Mouse (Mus musculus) erythroblast, embryonic 14.5 days (primary cell): ENCODE data around the gene Pgghg. TPM values are rescaled to one million over a fixed set of nuclear protein-coding genes. Genes with fewer than 3 reads are reported as not detected.

Source experiments
- H3K27me3 ChIP-seq: 2 replicates; pipeline ENCODE4 v1.6.1; 2012; ENCODE audit warnings: inconsistent platforms; ENCODE audit not compliant: control insufficient read depth
- H3K36me3 ChIP-seq: 2 replicates; pipeline ENCODE4 v1.6.1; 2012; ENCODE audit warnings: mild to moderate bottlenecking, inconsistent platforms; ENCODE audit not compliant: control insufficient read depth
- H3K4me1 ChIP-seq: 2 replicates; pipeline ENCODE4 v1.6.1; 2012; ENCODE audit warnings: inconsistent platforms; ENCODE audit not compliant: control insufficient read depth
- H3K4me3 ChIP-seq: replicated peaks from 2 replicates; pipeline ENCODE3; 2012; ENCODE audit warnings: moderate library complexity, mild to moderate bottlenecking, inconsistent platforms
- H3K9me3 ChIP-seq: 2 replicates; pipeline ENCODE4 v1.6.1; 2012; ENCODE audit warnings: low read length, inconsistent platforms, mixed read lengths; ENCODE audit not compliant: control insufficient read depth
- GATA1 ChIP-seq: IDR thresholded peaks from 2 replicates; pipeline ENCODE4 v1.6.1; 2012; ENCODE audit warnings: low read length, inconsistent platforms, mixed read lengths
- TAL1 ChIP-seq: IDR thresholded peaks from 3 replicates; pipeline ENCODE4 v1.6.1; 2012; ENCODE audit warnings: low read length, inconsistent platforms, mixed read lengths
- polyA plus RNA-seq: library from polyadenylated mRNA; stranded (reverse); fragments of >175 nt; gene quantifications from 2 replicates; pipeline ENCODE4 v1.2.3, GENCODE M21; 2012

Gene Pgghg
- polyA plus RNA-seq, 1 experiment: 0.32 TPM

DNA sequence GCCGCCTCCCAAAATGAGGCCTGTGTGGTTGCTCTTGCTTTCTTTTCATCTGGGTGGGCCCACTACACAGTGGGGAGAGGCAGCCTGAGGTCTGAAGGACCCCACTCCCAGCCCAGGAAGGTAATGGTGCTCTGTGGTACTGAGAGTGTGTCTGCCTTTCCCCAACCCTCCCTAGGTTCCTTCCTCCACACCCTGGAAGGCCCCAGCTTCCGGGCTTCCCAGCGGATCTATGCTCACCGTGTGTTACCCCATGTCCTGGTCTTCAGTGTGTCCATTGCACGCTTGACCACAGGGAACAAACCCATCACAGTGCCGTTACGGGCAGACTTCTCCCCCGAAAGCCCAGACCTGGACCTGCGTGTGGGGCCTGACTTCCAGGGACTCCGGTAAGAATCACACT, 1.6 kb downstream of the Pgghg start:
- Histone ChIP-seq H3K9me3 (no peaks in the 10 kb centered on the region), H3K4me1 (peaks cover 14% of the 10 kb centered on the region), H3K27me3 (no peaks in the 10 kb centered on the region), H3K36me3 (peaks cover 19% of the 10 kb centered on the region; the same call in 1 of the 2 replicates), H3K4me3 (no peak overlapping the region)
- TF ChIP-seq GATA1 (no peak), TAL1 (no peak)

DNA sequence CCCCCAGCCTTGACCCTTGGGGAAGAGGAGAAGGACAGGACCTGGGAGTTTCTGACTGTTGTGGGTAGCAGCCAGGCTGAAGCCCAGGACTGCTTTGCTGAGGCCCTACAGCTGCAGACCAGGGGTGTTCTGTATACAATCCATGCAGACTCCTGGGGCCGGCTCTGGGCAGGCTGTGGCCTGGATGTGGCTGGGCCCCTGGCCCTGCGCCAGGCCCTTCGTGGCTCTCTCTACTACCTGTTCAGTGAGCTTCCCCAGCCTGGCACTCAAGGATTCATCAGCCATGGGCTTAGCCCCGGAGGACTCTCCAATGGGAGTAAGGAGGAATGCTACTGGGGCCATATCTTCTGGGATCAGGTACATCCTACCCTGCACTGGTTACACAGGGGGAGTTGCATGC, 2.2 kb downstream of the Pgghg start:
- no peaks in the 10 kb centered on the region for H3K27me3 ChIP-seq
- TF ChIP-seq GATA1 (no peak), TAL1 (no peak)
- no peaks in the 10 kb centered on the region for H3K9me3 ChIP-seq
- H3K36me3 ChIP-seq: peaks cover 25% of the 10 kb centered on the region; the same call in 1 of the 2 replicates
- H3K4me1 ChIP-seq: peaks cover 14% of the 10 kb centered on the region
- H3K4me3 ChIP-seq: no peak overlapping the region

- peaks cover 32% of the 10 kb centered on the region; the same call in 1 of the 2 replicates for H3K36me3 ChIP-seq
- TF ChIP-seq GATA1: no peak
- no peak for TF ChIP-seq TAL1
Measured at GRCm38 (mm10) chr7:140944236-140944635, 3.0 kb downstream of the Pgghg start.

GRCm38 (mm10) chr7:140945247-140945646, 4.1 kb downstream of the Pgghg start:
- peaks cover 36% of the 10 kb centered on the region; the same call in 1 of the 2 replicates for H3K36me3 ChIP-seq
- H3K4me1 ChIP-seq: peaks cover 14% of the 10 kb centered on the region
- H3K4me3 ChIP-seq: no peak overlapping the region
- H3K9me3 ChIP-seq: no peaks in the 10 kb centered on the region
- TF ChIP-seq TAL1: no peak
- no peak for TF ChIP-seq GATA1
- H3K27me3 ChIP-seq: no peaks in the 10 kb centered on the region

More at GRCm38 (mm10) chr7:140944236-140944635, 3.0 kb downstream of the Pgghg start:
- H3K9me3 ChIP-seq: no peaks in the 10 kb centered on the region
- H3K4me3 ChIP-seq: no peak overlapping the region
- peaks cover 14% of the 10 kb centered on the region for H3K4me1 ChIP-seq
- H3K27me3 ChIP-seq: no peaks in the 10 kb centered on the region

GRCm38 (mm10) chr7:140946311-140946710, 5.1 kb downstream of the Pgghg start:
- Histone ChIP-seq H3K4me3 (no peak overlapping the region), H3K4me1 (peaks cover 12% of the 10 kb centered on the region), H3K9me3 (no peaks in the 10 kb centered on the region), H3K36me3 (peaks cover 36% of the 10 kb centered on the region; the same call in 1 of the 2 replicates), H3K27me3 (no peaks in the 10 kb centered on the region)
- TF ChIP-seq TAL1 (no peak), GATA1 (no peak)

DNA sequence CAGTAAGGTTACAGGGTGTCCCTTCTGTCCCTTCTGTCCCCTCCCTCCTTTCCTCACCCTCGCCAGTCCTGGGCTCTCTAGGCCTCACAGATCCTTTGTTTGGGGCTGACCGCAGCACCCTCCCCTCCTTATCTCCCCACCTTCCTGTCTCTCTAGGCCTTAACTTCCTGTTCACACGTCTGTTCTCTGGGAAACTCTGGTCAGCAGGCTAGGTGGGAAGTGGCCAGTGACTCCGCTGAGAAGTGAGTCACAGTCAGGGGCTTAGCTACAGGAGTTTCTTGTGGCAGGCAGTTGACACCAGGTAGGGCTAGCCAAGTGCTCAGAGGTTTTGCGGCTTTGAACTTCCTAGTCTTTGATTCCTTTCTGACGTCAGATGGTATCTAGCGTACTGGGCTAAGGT, 5.8 kb downstream of the Pgghg start:
- TF ChIP-seq GATA1: no peak
- TF ChIP-seq TAL1: no peak
- Histone ChIP-seq H3K4me1 (peaks cover 5% of the 10 kb centered on the region), H3K4me3 (no peak overlapping the region), H3K9me3 (no peaks in the 10 kb centered on the region), H3K36me3 (peaks cover 36% of the 10 kb centered on the region; the same call in 1 of the 2 replicates), H3K27me3 (no peaks in the 10 kb centered on the region)

DNA sequence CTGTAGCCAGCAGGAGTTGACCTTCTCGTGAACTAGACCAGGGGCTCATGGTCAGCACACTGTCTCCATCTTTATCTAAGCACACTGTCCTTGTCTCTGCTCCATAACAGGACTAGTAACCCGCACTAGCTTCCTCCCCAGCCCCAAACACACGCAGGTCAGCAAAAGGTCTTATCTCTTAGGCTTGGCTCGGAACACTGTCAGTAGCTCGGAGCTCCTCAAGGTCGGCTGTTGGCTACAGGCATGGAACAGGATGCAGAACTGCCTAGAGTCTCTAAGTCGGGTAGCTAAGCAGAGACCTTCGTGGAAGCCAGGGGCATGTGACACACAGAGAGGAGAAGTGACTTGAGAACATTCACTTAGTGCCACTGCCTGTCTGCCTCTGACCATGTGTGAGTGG, 7.0 kb downstream of the Pgghg start:
- TF ChIP-seq GATA1 (no peak), TAL1 (no peak)
- H3K4me3 ChIP-seq: no peak overlapping the region
- peaks cover 42% of the 10 kb centered on the region; the same call in 1 of the 2 replicates for H3K36me3 ChIP-seq
- H3K27me3 ChIP-seq: no peaks in the 10 kb centered on the region
- H3K4me1 ChIP-seq: no peaks in the 10 kb centered on the region; the same call in 1 of the 2 replicates
- no peaks in the 10 kb centered on the region for H3K9me3 ChIP-seq

DNA sequence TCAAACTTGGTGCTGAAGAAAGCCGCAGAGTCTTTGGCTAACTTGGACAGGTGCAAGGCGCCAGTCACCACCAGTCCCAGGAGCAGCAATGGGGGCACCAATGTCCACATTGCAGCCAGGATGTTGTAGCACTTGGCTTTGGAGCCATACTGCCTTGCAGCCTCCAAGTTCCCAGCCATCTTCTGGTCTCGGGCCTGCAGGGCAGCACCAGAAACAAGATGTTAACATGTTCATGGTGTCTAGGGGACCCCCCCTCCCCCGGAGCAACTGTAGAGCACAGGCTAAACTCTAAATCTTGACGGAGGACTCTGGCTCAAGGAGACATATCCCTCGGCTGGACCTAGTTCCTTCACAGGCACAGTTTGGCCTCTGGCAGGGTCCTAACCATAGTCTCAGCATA, 8.1 kb downstream of the Pgghg start:
- no peak for TF ChIP-seq TAL1
- TF ChIP-seq GATA1: no peak
- Histone ChIP-seq H3K27me3 (no peaks in the 10 kb centered on the region), H3K4me3 (no peak overlapping the region), H3K9me3 (no peaks in the 10 kb centered on the region), H3K36me3 (peaks cover 42% of the 10 kb centered on the region; the same call in 1 of the 2 replicates), H3K4me1 (peaks cover 3% of the 10 kb centered on the region)

- Histone ChIP-seq H3K9me3 (no peaks in the 10 kb centered on the region), H3K36me3 (peaks cover 38% of the 10 kb centered on the region; the same call in 1 of the 2 replicates), H3K27me3 (no peaks in the 10 kb centered on the region), H3K4me3 (no peak within 1 kb of the TSS), H3K4me1 (peaks cover 9% of the 10 kb centered on the region)
- TF ChIP-seq TAL1: no peak
- no peak for TF ChIP-seq GATA1
Measured at GRCm38 (mm10) chr7:140949824-140950530, 8.8 kb downstream of the Pgghg start, which contains the start of gene Ifitm5. Gene Ifitm5, minus strand, starts transcription at chr7:140950291.

- H3K36me3 ChIP-seq: peaks cover 31% of the 10 kb centered on the region; the same call in 1 of the 2 replicates
- peaks cover 16% of the 10 kb centered on the region for H3K4me1 ChIP-seq
- H3K9me3 ChIP-seq: no peaks in the 10 kb centered on the region
- TF ChIP-seq GATA1 (no peak), TAL1 (no peak)
- H3K4me3 ChIP-seq: no peak overlapping the region
- no peaks in the 10 kb centered on the region for H3K27me3 ChIP-seq
Measured at GRCm38 (mm10) chr7:140951051-140951450, 9.9 kb downstream of the Pgghg start.
